In genomic region chr3:104283855-104284254, GRCm38 (mm10) we compare ENCODE assay signal across 23 mouse cellular contexts.
"Had no signal": no experiment of that assay in that cellular context is flagged by ENCODE, and none has a peak within 500 bp of the region (broad histone marks: within the 10 kb centered on the region; RNA-seq: fewer than 3 reads in every experiment).

No protein-coding gene starts in this region.

- DNase-seq: gastrocnemius, postnatal 14 days; gastrocnemius, postnatal 36 days; heart, postnatal 14 days; heart, postnatal 36 days; kidney, adult 18-20 months; kidney, adult 8-10 months; kidney, postnatal 10 days; kidney, postnatal 25 days; kidney, postnatal 4 days; liver; liver, embryonic 13.5 days; liver, postnatal 0 days had no signal

- ATAC-seq: hindbrain, postnatal 0 days; intestine, embryonic 16.5 days; liver, postnatal 0 days had no signal

- H3K27me3 ChIP-seq: heart, embryonic 12.5 days; heart, embryonic 15.5 days; hindbrain, embryonic 13.5 days; hindbrain, embryonic 15.5 days; limb, embryonic 12.5 days; liver, embryonic 13.5 days; liver, embryonic 15.5 days had no signal

- H3K36me3 ChIP-seq: heart, embryonic 12.5 days; heart, embryonic 15.5 days; hindbrain, embryonic 13.5 days; hindbrain, embryonic 15.5 days; limb, embryonic 10.5 days; limb, embryonic 12.5 days; liver, embryonic 13.5 days; liver, embryonic 15.5 days had no signal

- H3K4me2 ChIP-seq: heart, embryonic 12.5 days; heart, embryonic 15.5 days; hindbrain, embryonic 13.5 days; hindbrain, embryonic 15.5 days; limb, embryonic 12.5 days; liver, embryonic 11.5 days; liver, embryonic 13.5 days; liver, embryonic 15.5 days had no signal

- H3K4me1 ChIP-seq: hindbrain, embryonic 13.5 days; hindbrain, embryonic 15.5 days; limb, embryonic 12.5 days; liver, embryonic 13.5 days had no signal

- H3K4me3 ChIP-seq: heart, embryonic 12.5 days; heart, embryonic 15.5 days; hindbrain, embryonic 13.5 days; hindbrain, embryonic 15.5 days; layer of hippocampus, adult 2 months; limb, embryonic 10.5 days; limb, embryonic 12.5 days; liver, embryonic 13.5 days; liver, embryonic 15.5 days had no signal

- H3K27ac ChIP-seq: heart, embryonic 15.5 days; hindbrain, embryonic 13.5 days; hindbrain, embryonic 15.5 days; hindbrain, postnatal 0 days; layer of hippocampus, adult 2 months; limb, embryonic 10.5 days; limb, embryonic 12.5 days; liver, embryonic 13.5 days; liver, embryonic 15.5 days had no signal

- H3K9ac ChIP-seq: heart, embryonic 12.5 days; heart, embryonic 15.5 days; hindbrain, embryonic 13.5 days; hindbrain, embryonic 15.5 days; limb, embryonic 12.5 days; liver, embryonic 13.5 days; liver, embryonic 15.5 days; liver, postnatal 0 days had no signal

- H3K9me3 ChIP-seq: heart, embryonic 12.5 days; heart, embryonic 15.5 days; hindbrain, embryonic 13.5 days; hindbrain, embryonic 15.5 days; limb, embryonic 10.5 days; limb, embryonic 12.5 days; liver, embryonic 13.5 days; liver, embryonic 15.5 days had no signal
